Mouse (Mus musculus): Measurements from ENCODE around the gene Endou.

Endou gene

GRCm38 (mm10) chr15:97754476-97754875 lies 23.3 kb upstream of the Endou start:
- no peak for DNase-seq (ENCODE audit: low spot score in 2 of 2)

DNA sequence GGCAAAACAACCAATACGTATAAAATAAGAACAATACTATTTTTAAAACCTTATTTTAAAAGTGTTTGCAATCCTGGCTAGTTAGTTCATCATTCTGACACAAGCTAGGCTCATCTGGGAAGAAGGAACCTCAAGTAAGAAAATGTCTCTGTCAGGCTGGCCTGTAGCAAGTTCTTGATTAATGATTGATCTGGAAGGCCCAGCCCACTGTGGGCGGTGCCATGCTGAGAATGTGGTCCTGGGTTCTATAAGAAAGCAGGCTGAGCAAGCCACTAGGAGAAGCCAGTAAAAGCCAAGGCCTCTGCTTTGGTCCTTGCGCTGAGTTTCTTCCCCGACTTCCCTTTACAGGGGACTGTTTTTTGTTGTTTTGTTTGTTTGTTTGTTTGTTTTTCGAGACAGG lies 21.4 kb upstream of the Endou start:
- no peak for DNase-seq (ENCODE audit: low spot score in 2 of 2)

GRCm38 (mm10) chr15:97751676-97752075 lies 20.5 kb upstream of the Endou start:
- peak in 1 of 2 experiments; percentile 41 for DNase-seq (ENCODE audit: low spot score in 2 of 2)

GRCm38 (mm10) chr15:97750697-97751096 lies 19.6 kb upstream of the Endou start:
- peak; percentile 38 to 41 for DNase-seq (ENCODE audit: low spot score in 2 of 2)

GRCm38 (mm10) chr15:97749841-97750240 lies 18.7 kb upstream of the Endou start:
- DNase-seq (ENCODE audit: low spot score in 2 of 2), result no peak

GRCm38 (mm10) chr15:97749397-97749796 lies 18.3 kb upstream of the Endou start:
- DNase-seq (ENCODE audit: low spot score in 2 of 2), result no peak

GRCm38 (mm10) chr15:97748964-97749363 lies 17.8 kb upstream of the Endou start:
- no peak for DNase-seq (ENCODE audit: low spot score in 2 of 2)

DNA sequence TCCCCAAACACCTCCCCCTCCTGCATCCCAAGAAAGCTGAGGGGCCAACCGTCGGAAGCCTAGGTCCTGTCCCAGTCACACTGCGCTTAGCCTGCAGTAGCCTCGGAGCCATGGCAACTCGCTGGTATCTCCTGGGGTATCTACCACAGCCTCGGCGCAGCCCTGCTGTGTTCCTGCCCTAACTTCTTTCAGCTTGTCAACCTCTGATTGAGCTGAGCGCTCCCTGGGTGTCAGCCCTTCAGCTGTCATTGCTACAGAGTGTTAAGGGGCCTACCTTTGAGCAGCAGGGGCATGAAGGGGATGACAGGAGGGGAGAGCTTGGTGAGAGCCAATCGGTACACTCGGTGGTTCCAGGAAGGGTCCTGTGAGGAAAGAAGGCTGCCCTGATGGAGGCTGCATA lies 17.2 kb upstream of the Endou start:
- no peak for DNase-seq (ENCODE audit: low spot score in 2 of 2)

DNA sequence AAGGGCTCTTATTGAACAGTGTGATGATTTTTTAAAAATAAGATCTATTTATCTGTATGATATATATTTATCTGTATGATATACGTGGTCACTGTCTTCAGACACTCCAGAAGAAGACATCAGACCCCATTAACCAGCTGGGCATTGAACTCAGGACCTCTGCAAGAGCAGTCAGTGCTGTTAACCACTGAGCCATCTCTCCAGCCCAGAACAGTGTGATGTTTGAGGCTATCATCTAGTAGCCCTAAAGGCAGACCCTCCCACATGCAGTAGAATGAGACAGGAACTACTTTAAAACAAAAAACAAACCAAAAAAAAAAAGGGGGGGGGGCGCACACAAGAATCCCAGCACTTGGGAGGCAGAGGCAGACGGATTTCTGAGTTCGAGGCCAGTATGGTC lies 16.3 kb upstream of the Endou start:
- no peak for DNase-seq (ENCODE audit: low spot score in 2 of 2)

- no peak for DNase-seq (ENCODE audit: low spot score in 2 of 2)
Observed at GRCm38 (mm10) chr15:97746748-97747147, 15.6 kb upstream of the Endou start.

DNA sequence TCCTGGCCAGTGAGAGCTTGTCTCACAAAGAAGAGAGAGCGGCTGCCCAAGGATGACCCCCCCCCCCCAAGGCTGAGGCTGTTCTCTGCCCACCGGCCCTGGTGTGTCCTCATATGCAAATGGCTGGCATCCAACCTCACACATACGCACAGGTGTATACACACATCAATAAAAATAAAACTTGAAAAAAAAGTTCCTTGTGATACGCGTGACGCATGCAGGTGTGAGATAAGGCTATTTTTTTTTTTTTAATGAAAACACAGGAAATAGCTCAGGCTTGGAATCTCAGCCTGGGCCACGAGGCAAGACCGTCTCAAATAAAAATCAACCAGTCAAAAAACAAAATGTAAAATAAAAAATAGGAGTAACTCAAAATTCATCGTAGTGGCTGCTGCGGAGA lies 15.1 kb upstream of the Endou start:
- no peak for DNase-seq (ENCODE audit: low spot score in 2 of 2)

- DNase-seq (ENCODE audit: low spot score in 2 of 2), result no peak
Observed at GRCm38 (mm10) chr15:97745331-97745730, 14.2 kb upstream of the Endou start.

- peak in 1 of 2 experiments; percentile 57 for DNase-seq (ENCODE audit: low spot score in 2 of 2)
Observed at GRCm38 (mm10) chr15:97744930-97745329, 13.8 kb upstream of the Endou start.

DNA sequence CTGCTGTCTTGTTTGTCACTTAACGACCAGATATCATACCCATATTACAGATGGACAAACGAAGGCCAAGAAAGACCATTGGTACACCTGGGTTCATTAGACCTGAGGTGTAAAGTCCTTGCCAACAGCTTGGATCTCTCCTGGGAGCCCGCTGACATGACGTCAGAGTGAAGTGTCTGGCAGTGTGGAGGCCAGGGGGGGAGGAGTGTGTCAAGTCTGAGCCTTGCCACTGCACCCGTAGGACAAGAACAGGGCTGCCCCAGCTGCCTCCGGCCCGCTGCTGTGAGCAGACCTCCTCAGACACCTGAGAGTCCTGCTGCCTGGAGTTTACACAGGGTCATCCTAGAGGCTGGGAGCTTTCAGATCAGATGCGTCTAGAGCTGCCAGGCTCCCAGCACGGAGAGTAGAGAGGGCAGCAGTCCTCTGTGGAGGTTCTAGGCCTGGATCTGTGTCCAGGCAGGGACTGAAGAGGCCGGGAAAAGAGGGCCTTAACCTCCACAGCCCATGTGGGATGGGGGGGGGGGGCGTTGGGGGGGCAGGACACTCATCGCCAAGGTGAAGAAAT lies 12.9 kb upstream of the Endou start:
- DNase-seq (ENCODE audit: low spot score in 2 of 2), result no peak

GRCm38 (mm10) chr15:97743210-97743609 lies 12.1 kb upstream of the Endou start:
- no peak for DNase-seq (ENCODE audit: low spot score in 2 of 2)

GRCm38 (mm10) chr15:97742600-97742999 lies 11.5 kb upstream of the Endou start:
- no peak for DNase-seq (ENCODE audit: low spot score in 2 of 2)

DNA sequence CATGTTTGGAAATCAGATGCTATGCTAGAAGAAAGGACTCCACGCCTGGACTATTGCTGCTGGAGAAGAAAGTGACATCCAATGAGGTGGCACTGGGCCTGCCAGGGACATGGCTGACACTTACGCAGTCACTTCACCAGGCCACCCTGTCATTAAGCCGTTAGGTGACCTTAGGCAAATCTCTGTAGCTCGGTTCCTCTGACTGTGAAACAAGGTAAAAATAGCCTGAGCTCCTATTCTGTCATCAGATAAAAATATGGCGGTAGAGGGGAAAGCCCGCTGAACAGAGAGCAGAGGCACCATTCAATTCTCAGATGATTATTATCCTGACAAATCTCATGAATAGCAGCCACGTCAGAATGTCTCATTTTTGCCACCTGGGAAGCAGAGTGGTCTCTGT lies 10.9 kb upstream of the Endou start:
- no peak for DNase-seq (ENCODE audit: low spot score in 2 of 2)

- DNase-seq (ENCODE audit: low spot score in 2 of 2), result no peak
Observed at GRCm38 (mm10) chr15:97741662-97742061, 10.5 kb upstream of the Endou start.

DNA sequence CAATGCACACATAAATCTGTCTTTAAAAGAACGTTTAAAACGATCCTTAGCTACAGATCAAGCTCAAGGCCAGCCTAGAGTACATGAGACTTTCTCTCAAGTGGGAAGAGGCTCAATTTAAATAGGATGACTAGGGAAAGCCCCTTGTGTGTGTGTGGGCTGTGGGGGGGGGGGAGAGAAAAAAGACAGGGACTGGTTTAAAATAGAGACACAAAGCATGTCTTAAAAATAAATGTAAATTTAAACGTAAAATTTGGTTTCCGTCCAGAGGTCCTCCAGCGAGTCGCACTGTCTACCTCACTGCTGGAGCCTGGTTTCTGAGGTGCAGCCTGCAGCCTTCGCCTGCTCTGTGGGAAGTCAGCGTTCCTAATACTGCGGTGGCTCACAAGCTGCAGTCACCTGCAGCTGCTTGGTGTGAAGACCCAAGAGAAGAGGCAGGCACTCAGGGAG lies 9.2 kb upstream of the Endou start:
- no peak for DNase-seq (ENCODE audit: low spot score in 2 of 2)

- no peak for DNase-seq (ENCODE audit: low spot score in 2 of 2)
Observed at GRCm38 (mm10) chr15:97738923-97739322, 7.8 kb upstream of the Endou start.

GRCm38 (mm10) chr15:97731988-97732387 lies 849 bp upstream of the Endou start:
- DNase-seq (ENCODE audit: low spot score in 2 of 2), result no peak

- DNase-seq (ENCODE audit: low spot score in 2 of 2), result no peak
Observed at GRCm38 (mm10) chr15:97730365-97730764, 774 bp downstream of the Endou start.

- no peak for DNase-seq (ENCODE audit: low spot score in 2 of 2)
Observed at GRCm38 (mm10) chr15:97728804-97729203, 2.3 kb downstream of the Endou start.

GRCm38 (mm10) chr15:97728394-97728793 lies 2.7 kb downstream of the Endou start:
- DNase-seq (ENCODE audit: low spot score in 2 of 2), result no peak

Data from spleen, postnatal 14 days (tissue).